Mouse (Mus musculus) hematopoietic stem cell, adult 5-6 weeks (primary cell): ENCODE measurements around the gene Cyp2c38. TPM values are rescaled to one million over a fixed set of nuclear protein-coding genes. Genes with fewer than 3 reads are reported as not detected.
"Not testable (repeated sequence)": the region's sequence is repeated elsewhere in the genome, so short reads cannot be mapped to it uniquely, and the experiment has no call there.

Experiments used
- ATAC-seq, 2 experiments: fragments of 125-278 bp in 1 of 2; replicated peaks in 1 of 2; 2 replicates each; pipeline ENCODE4 v1.8.0; 2016 to 2017; ENCODE audit warnings: inconsistent platforms in 2 of 2, mild to moderate bottlenecking in 2 of 2, moderate number of reproducible peaks in 2 of 2, low read depth in 1 of 2, moderate TSS enrichment in 1 of 2; ENCODE audit not compliant: low FRiP score in 2 of 2, poor library complexity in 2 of 2, severe bottlenecking in 2 of 2, insufficient read depth in 1 of 2, low TSS enrichment in 1 of 2
- total RNA-seq: library from RNA; stranded (forward); fragments of 172-1452, 232-1000 nt; gene quantifications from 2 replicates; pipeline ENCODE4 v1.2.3, GENCODE M21; 2017

The Cyp2c38 gene
- total RNA-seq: not detected in 2 replicates

GRCm38 (mm10) chr19:39462941-39463340 is at the start of gene Cyp2c38:
Cyp2c38 (minus strand) TSS chr19:39463075.
- ATAC-seq: no peak

GRCm38 (mm10) chr19:39510534-39510933 is 47.7 kb upstream of the Cyp2c38 start, which contains the start of gene Cyp2c39:
Cyp2c39 (plus strand) TSS chr19:39510862.
- ATAC-seq: no peak

- ATAC-seq: no peak
These were observed 46.7 kb upstream of the Cyp2c38 start for GRCm38 (mm10) chr19:39509533-39509932.

- ATAC-seq: no peak
These were observed 43.5 kb upstream of the Cyp2c38 start for GRCm38 (mm10) chr19:39506341-39506740.

GRCm38 (mm10) chr19:39483961-39484360 is 21.1 kb upstream of the Cyp2c38 start:
- not testable (repeated sequence) for ATAC-seq

GRCm38 (mm10) chr19:39463923-39464322 is 1.0 kb upstream of the Cyp2c38 start:
- ATAC-seq: no peak

Other genes with a start within 250 kb of the Cyp2c38 start
- gene Cyp2c29, start 193.7 kb downstream of the Cyp2c38 start, total RNA-seq: not detected in 2 replicates
- not detected in 2 replicates for gene Cyp2c39, start 47.8 kb upstream of the Cyp2c38 start, total RNA-seq
- not detected in 2 replicates for gene Cyp2c67, start 186.0 kb upstream of the Cyp2c38 start, total RNA-seq